Mouse (Mus musculus): ENCODE measurements around the gene Atxn3.
"Not testable (repeated sequence)": the region's sequence is repeated elsewhere in the genome, so short reads cannot be mapped to it uniquely, and the experiment has no call there.

The Atxn3 gene

GRCm38 (mm10) chr12:101957942-101958544 is at the start of gene Atxn3:
Gene Atxn3, minus strand, starts transcription at chr12:101958246.
- DNase-seq (ENCODE audit: low read depth, low spot score), result peak; percentile 92

DNA sequence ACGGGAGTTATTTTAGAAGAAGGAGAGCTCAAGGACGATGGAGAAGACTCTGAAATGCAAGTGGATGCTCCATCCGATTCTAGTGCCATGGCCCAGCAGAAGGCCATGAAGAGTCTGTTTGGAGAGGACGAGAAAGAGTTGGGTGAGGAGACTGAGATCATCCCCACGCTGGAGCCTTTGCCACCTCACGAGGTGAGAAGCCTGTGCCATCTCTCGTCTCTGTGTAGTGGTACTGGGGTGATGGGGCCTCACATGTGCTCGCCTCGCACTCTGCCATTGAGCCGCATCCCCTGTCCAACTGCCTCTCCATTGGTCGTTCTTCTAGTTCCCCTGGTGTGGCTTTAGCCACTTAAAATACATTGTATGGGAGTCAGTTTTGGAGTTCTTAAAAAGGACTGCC is 42.7 kb upstream of the Atxn3 start:
- no peak for DNase-seq (ENCODE audit: low read depth, low spot score)

DNA sequence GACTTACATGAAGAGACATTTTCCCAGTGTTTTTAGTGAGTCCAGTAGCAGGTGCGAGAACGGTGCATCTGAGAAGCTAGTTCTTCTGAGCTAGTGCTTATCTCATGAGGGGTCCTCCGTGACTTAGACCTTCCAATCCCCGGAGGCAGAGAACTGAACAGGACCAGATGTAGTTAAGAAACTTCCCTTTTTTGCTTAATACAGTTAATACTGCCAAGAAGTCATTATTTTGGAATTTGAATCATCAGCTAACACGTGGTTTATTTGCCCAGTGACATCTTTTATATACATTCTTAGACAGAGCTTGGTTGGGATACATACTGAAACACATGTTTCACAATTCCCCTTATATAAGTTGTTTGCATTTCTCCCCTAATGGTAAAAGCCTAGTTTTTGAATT is 40.9 kb upstream of the Atxn3 start:
- DNase-seq (ENCODE audit: low read depth, low spot score), result no peak

DNA sequence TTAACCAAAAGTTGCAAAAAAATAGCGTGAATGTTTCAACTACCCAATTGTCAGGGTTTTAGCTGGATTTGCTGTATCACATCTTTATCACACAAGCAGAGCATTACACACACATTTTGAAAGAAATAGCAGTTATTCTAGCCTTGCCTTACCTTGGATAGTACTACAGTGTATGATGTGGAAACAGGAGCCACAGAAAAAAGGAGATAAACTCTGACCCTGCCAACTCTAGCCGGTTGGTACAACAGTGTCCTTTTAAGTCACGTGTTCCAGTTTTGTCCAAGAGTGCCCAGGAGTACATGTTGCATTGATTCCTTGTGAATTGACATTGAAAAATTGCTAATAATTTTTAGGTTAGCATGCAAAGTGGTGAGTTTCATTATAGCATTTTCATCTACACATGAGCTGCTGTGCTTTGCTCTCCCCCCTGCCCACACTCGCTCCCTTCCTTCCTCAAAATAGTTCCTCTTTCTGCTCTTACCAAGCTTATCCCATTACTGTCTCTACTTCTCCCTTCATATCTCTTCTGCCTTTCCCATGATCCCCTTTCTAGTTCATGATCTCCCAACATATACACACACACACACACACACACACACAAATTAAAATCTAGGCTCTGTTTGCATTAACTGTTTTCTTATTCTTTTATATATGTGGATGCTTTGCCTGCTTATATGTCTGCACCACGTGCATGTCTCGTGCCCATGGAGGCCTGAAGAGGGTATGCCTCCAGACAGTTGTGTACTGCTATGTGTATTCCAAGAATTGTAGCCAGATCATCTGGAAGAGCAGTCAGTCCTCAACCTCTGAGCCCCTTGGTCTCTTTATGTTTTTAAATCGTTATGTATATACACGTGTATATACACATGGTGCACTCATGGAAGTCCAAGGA is 36.8 kb upstream of the Atxn3 start:
- DNase-seq (ENCODE audit: low read depth, low spot score), result no peak

- no peak for DNase-seq (ENCODE audit: low read depth, low spot score)
Measured at GRCm38 (mm10) chr12:101987659-101988058, 29.6 kb upstream of the Atxn3 start.

DNA sequence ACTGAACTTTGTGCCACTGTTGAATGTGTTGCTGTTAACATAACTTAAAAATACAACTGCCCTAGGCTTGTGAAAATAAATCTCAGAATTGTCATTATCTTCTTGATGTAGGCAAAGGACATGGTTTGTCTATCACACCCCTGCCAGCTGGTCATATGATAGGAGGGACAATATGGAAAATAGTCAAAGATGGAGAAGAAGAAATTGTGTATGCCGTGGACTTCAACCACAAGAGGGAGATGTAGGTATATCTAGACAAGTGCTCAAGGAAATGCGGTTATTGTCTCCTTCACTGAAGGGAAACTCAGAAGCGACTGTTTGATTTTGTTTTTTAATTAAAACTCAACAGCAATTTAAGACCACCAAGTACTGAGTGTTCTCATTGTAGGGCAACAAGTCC is 27.1 kb upstream of the Atxn3 start:
- peak; percentile 32 for DNase-seq (ENCODE audit: low read depth, low spot score)

DNA sequence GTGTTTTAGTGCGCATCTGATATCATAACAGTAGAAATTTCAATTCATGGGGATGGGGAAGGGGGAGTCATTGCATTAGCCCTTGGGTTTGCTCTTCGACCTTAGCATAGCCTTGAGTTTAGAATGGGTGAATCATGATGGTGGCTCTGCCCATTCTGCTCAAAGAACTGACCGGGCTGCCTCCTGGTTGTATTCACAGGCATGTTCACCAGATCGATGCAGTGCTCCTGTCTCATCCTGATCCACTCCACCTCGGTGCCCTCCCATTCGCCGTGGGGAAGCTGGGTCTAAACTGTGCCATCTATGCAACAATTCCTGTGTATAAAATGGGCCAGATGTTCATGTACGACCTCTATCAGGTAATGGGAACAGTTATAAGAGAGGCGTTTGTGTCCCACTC is 24.9 kb upstream of the Atxn3 start:
- DNase-seq (ENCODE audit: low read depth, low spot score), result no peak

- no peak for DNase-seq (ENCODE audit: low read depth, low spot score)
Measured at GRCm38 (mm10) chr12:101981559-101981958, 23.5 kb upstream of the Atxn3 start.

DNA sequence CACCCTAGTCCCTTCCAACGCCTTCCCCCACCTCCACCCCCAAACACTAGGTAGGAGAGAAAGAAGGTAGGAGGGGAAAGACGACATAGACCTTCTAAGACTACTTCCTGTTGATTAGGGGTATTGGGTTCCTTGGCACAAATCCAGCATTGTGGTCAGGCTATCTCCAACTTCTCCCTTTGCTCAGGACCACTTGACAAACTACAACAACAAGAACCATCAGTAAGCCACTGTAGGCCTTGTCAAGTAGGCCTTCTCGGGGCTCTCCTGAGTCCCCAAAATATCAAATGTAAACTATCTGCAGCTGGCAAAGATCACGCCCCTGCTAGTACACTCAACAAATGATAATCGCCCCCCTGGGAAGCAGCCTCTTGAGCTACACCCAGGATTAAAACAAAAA is 22.2 kb upstream of the Atxn3 start:
- DNase-seq (ENCODE audit: low read depth, low spot score), result no peak

- DNase-seq (ENCODE audit: low read depth, low spot score), result no peak
Measured at GRCm38 (mm10) chr12:101979213-101979750, 21.2 kb upstream of the Atxn3 start.

DNA sequence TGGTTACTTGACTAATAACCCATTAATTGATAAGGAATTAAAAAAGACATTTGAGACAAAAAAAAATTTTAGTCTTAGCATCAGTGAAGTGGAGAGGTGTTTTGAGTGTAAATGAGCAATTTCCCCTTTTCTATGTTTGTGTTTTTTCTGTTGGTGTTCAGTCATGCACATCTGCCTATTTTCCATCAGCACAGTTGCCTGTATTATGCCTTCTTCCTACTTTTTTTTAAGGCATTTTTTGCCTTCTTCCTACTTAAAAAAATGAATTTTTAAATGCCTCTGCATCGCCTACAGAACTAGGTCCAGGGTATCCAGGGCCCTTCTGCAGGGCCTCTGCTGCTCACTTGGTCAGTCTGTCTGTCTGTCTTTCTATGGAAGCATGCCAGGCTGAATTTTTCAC is 20.5 kb upstream of the Atxn3 start:
- no peak for DNase-seq (ENCODE audit: low read depth, low spot score)

DNA sequence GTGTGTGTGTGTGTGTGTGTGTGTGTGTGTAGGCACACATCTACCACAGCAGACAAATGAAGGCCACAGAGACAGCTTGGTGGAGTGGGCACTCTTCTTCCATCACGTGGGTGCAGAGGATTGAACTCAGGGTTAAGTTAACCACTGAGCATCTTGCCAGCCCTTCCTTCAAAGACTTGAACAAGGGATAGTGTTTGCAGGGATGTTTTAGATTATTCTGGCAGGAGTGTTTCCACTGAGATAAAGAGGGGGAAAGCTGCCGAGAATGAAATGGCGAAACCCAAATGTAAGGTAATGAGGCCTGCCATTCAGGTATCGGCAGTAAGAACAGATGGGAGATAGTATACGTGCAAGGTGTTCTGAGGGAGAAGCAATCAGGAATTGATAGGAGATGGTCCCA is 20.1 kb upstream of the Atxn3 start:
- DNase-seq (ENCODE audit: low read depth, low spot score), result no peak

DNA sequence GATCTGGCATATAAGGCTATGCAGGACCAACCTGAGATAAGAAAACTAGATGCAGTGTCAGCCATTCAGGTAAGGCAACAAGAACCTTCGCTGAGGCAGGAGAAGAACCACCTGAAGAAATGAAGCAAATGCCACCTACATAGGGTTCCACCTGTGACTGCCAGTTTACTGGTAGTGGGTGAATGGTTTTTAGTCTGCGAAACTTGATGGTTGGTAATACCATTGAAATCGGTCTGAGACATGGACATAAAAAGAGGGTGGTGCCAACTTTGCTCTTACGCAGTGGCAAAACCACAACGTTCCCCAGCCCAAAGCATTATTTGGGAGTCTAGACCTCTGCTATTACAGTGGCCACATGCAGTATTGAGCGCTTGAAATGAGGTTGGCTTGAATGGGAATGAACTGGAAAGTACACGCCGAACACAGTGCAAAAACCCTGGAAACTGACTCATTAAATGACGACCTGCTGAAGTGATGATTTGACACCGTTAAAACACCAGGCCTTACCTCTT is 19.4 kb upstream of the Atxn3 start:
- no peak for DNase-seq (ENCODE audit: low read depth, low spot score)

DNA sequence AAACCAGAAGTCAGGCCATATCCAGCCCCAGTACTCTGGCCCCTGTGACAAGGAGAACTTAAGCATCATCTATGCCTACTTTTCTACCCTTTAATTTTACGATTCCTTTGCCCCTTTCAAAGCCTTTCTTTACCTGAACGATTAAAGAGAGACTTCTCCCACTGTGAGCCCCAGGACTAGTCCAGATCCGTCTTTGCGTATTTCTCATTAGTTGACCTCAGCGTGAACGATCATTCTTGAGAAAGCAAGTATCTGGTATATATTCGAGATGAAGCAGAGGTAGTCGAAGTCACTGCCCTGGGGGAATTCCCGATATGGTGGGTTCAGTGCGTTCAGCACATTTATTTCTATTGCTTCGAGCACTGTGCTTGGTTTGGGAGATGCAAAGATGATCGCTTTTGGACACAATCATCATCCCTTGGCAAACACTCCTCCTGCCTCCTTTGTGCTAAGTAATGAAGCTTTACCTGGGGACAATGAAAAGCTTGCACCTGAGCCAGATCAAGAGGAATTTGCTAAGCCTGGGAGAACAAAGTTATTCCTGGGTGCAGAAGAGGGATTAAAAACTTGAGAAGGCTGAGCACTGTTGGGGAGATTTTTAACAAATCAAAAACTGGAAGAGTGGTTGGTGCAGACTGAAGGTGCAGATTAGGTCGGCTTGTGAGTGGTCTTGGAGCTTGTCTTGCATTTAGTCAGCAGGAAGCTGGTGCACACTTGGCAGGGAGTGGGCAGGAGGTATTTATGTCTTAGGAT is 18.8 kb upstream of the Atxn3 start:
- no peak for DNase-seq (ENCODE audit: low read depth, low spot score)

- peak; percentile 71 for DNase-seq (ENCODE audit: low read depth, low spot score)
Measured at GRCm38 (mm10) chr12:101975601-101976571, 17.8 kb upstream of the Atxn3 start, which contains the start of gene Cpsf2. Gene Cpsf2, plus strand, starts transcription at chr12:101975988.

- DNase-seq (ENCODE audit: low read depth, low spot score), result peak; percentile 28
Measured at GRCm38 (mm10) chr12:101975167-101975600, 17.1 kb upstream of the Atxn3 start.

DNA sequence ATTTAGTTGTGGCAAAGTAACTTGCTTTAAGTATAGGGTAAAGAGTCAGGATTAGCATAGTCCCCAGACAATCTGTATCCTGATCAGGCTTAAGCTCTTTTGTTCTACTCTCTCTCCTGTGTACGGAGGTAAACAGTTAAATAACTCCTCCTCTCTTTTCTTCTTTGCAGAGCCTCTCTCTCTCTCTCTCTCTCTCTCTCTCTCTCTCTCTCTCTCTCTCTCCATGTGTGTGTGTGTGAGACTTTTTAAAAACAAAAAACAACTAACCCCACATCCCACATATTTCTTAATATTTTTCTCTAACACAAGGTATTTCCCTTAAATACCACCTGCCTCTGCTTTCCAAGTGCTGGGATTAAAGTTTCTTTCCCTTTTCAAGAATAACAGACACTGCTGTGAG is 16.5 kb upstream of the Atxn3 start:
- DNase-seq (ENCODE audit: low read depth, low spot score), result no peak

DNA sequence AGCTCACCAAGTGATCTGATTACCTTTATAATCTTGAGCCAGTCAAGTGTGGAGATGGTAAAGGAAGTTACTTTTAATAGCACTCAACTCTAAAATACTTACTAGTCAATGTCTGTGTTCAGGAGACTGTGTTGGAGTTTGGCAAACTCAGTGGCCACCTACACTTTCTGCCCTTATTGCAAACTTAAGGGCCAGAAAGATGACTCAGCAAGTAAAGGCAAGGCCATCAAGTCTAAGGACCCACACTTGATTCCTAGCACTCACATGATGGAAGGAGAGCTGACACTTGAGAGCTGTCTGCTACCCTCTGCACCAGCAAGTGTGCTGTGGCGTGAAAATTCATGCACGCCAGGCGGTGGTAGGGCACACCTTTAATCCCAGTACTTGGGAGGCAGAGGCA is 14.2 kb upstream of the Atxn3 start:
- no peak for DNase-seq (ENCODE audit: low read depth, low spot score)

DNA sequence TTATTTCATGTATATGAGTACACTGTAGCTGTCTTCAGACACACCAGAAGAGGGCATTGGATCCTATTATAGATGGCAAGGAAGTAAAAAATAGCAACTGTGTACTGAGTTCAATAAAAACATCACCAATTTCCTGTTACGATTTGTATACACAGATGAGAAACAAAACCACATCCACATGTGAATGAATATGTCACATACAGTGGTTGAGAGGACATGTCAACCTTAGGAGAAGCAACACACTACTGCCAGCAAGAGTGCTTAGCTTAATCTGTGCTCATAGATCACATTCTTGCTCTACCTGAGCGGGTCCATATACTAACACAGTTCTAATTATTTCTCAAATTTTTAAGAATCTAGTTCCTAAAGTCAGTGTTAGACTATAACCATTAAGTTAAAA is 13.3 kb upstream of the Atxn3 start:
- DNase-seq (ENCODE audit: low read depth, low spot score), result no peak

- DNase-seq (ENCODE audit: low read depth, low spot score), result not testable (repeated sequence)
Measured at GRCm38 (mm10) chr12:101958960-101959780, 1.1 kb upstream of the Atxn3 start.

Data from brain, embryonic 18.5 days (tissue).